Mouse (Mus musculus): ENCODE data around the gene Ss18l2.

GRCm38 (mm10) chr9:121675556-121675955, 34.6 kb upstream of the Ss18l2 start:
- TF ChIP-seq CTCF (IDR thresholded peaks at IDR 0.05; ENCODE audit: extremely low read depth, insufficient read length, insufficient replicate concordance, low read depth, low read length) (no peak), POLR2A (IDR thresholded peaks at IDR 0.05; ENCODE audit: low read depth, low read length) (no peak)
